Mouse (Mus musculus): ENCODE measurements around the gene Tnfsf8. TPM values are rescaled to one million over a fixed set of nuclear protein-coding genes. Genes with fewer than 3 reads are reported as not detected.

Gene Tnfsf8
- polyA plus RNA-seq, 1 experiment = 0.07 TPM

DNA sequence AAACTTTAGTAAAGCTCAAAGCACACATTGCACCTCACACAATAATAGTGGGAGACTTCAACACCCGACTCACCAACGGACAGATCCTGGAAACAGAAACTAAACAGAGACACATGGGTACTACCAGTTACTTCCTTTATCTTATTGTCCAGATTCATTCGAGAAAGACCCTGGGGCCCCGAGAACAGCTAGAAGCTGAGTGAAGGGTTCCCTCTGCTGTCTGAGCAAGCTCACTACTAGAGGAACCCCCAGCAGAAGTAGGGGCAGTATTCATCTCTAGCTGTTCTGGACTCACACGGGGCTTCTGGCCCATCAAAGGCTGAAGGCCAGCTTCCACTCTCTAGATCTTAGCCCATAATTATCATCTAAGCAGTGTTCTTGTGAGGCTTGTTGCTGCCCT lies 20.7 kb downstream of the Tnfsf8 start:
- TF ChIP-seq POLR2A (IDR thresholded peaks at IDR 0.05; ENCODE audit: borderline replicate concordance, extremely low read depth, insufficient read depth, insufficient read length, poor library complexity, severe bottlenecking) (no peak), CTCF (IDR thresholded peaks at IDR 0.05; ENCODE audit: borderline replicate concordance, extremely low read depth, insufficient read depth, insufficient read length) (peak; percentile 39; the same call in 1 of the 2 replicates)
- DNase-seq (ENCODE audit: low read depth) = peak; percentile 23

DNA sequence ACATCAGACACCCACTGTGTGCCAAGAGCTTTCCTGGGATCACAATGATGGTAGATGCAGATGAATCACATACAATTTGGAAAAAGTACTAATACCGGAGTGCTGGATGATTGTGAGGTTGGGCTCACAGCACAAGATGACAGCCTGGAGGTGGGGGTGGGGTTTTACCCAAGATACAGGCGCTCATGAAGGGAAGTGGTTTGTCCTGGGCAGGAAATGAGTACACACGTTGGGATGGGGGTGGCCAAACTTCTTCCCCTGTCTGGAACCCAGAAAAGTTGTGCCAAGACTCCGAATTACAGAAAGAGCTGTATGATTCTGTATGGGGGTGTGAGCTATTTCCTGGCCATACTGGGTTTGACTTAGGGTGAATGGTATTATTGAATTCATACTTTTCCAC lies 38.0 kb downstream of the Tnfsf8 start:
- no peak for DNase-seq (ENCODE audit: low read depth)
- TF ChIP-seq POLR2A (IDR thresholded peaks at IDR 0.05; ENCODE audit: borderline replicate concordance, extremely low read depth, insufficient read depth, insufficient read length, poor library complexity, severe bottlenecking) = no peak
- TF ChIP-seq CTCF (IDR thresholded peaks at IDR 0.05; ENCODE audit: borderline replicate concordance, extremely low read depth, insufficient read depth, insufficient read length) = no peak

DNA sequence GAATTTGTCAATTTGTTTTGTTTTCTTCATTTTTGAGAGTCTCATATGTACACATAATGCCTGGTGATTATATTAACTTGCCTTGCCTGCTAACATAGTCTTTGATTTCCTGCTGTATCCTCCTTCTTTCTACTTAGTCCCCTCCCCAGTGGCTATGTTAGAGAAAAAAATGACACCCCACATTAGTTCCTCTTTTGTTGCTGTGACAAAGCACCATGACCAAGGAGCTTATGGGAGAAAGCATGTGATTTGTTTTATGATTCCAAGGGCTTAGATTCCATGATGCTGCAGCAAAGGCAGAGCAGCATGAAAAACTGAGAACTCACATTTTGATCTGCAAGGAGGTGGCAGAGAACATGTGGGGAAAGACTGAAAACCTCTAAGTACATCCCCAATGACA lies 43.6 kb downstream of the Tnfsf8 start:
- TF ChIP-seq CTCF (IDR thresholded peaks at IDR 0.05; ENCODE audit: borderline replicate concordance, extremely low read depth, insufficient read depth, insufficient read length) = no peak
- TF ChIP-seq POLR2A (IDR thresholded peaks at IDR 0.05; ENCODE audit: borderline replicate concordance, extremely low read depth, insufficient read depth, insufficient read length, poor library complexity, severe bottlenecking) = no peak

DNA sequence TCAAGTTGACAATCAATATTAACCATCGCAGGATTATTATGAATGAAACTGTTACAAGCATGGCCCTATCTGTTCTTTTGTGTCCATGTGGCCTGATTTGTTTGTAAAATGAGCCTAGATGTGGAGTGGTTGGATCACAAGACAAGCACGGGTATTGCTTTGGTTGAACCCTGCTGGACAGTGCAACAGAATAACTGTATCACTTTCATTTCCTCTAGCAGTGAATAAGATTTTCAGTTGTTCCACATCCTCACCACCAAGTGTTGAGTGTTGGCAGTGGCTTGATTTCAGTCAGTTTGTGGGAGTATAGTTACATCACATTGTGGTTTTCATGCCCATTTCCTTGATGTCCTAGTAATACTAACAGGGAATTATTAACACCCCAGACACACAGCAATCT lies 45.5 kb downstream of the Tnfsf8 start:
- DNase-seq (ENCODE audit: low read depth) = no peak
- TF ChIP-seq POLR2A (IDR thresholded peaks at IDR 0.05; ENCODE audit: borderline replicate concordance, extremely low read depth, insufficient read depth, insufficient read length, poor library complexity, severe bottlenecking) (no peak), CTCF (IDR thresholded peaks at IDR 0.05; ENCODE audit: borderline replicate concordance, extremely low read depth, insufficient read depth, insufficient read length) (no peak)

More for the DNA sequence above, 43.6 kb downstream of the Tnfsf8 start:
- DNase-seq (ENCODE audit: low read depth) = no peak

DNA sequence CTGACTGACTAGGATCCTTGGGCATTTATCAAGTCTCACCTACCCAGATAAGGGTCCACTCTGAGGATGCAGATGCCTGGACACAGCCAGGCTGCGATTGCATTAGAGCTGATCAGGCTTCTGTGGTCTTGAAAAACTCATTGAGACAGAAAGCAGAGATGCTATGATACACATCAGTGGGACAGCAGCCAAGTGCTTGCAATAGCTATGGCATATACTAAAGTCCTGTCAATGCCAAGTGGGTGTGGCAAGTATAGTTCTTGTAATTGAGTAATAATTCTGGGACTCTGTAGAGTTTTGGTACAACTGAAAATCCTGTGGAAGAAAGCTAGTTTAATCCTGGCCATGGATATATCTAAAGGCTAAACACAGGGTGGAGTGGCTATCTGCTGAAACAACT lies 63.1 kb downstream of the Tnfsf8 start:
- DNase-seq (ENCODE audit: low read depth) = peak; percentile 6
- TF ChIP-seq CTCF (IDR thresholded peaks at IDR 0.05; ENCODE audit: borderline replicate concordance, extremely low read depth, insufficient read depth, insufficient read length) = no peak
- no peak for TF ChIP-seq POLR2A (IDR thresholded peaks at IDR 0.05; ENCODE audit: borderline replicate concordance, extremely low read depth, insufficient read depth, insufficient read length, poor library complexity, severe bottlenecking)

DNA sequence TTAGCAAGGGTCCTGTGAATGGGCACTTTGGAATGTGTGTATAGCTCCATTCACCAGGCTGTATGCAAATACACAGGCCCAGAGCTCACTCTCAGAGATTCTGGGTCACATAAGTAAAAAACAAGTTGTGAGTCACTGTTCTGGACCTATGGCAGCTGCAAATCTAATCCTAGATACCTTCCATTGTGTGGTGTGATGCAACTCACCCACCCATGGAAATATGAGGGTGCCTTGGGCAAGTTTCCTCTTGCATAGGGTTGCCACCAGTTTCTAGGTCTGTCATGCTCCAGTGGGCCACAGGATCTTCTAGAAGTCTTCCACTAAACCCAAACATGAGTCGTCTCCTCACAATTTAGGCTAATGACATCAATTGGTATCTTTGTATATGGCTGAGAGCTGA lies 64.6 kb downstream of the Tnfsf8 start:
- TF ChIP-seq POLR2A (IDR thresholded peaks at IDR 0.05; ENCODE audit: borderline replicate concordance, extremely low read depth, insufficient read depth, insufficient read length, poor library complexity, severe bottlenecking) = no peak
- no peak for TF ChIP-seq CTCF (IDR thresholded peaks at IDR 0.05; ENCODE audit: borderline replicate concordance, extremely low read depth, insufficient read depth, insufficient read length)
- DNase-seq (ENCODE audit: low read depth) = no peak

DNA sequence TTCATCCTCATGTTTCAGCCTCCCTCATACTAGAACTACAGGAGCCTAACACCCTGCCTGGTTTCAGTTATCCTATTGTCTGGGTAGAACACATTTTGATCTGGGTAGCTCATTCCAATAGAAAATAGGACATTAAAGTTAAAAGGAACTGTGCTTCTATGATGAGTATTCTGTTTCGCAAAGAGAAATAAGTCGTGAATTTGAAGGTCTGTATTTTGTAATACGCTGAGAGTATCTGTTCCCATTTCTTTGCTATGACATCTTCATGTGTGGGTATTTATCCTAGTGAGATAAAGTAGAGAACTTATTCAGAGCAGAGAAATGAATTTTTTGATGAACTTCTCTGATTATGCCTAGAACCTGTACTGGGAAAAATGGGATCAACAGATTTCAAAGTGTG lies 68.8 kb downstream of the Tnfsf8 start:
- TF ChIP-seq CTCF (IDR thresholded peaks at IDR 0.05; ENCODE audit: borderline replicate concordance, extremely low read depth, insufficient read depth, insufficient read length) (no peak), POLR2A (IDR thresholded peaks at IDR 0.05; ENCODE audit: borderline replicate concordance, extremely low read depth, insufficient read depth, insufficient read length, poor library complexity, severe bottlenecking) (no peak)
- DNase-seq (ENCODE audit: low read depth) = no peak

DNA sequence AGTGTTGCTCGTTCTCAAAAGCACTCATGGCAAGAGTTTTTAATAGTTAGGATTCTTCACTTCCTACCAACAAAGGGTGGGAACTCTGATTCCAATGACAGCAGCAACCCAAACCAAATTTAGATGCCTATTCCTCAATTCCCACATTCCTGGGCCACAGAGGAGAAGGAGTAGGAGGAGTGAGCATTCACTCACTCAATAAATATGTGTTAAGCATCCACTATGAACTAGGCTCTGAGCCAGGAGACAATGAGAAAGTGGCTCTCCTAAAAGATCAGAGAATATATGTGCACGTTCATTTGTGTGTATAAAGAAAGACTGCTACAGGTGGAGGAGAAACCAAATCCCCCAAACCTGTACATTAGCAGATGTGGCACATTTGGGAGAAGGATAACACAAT lies 75.7 kb downstream of the Tnfsf8 start:
- DNase-seq (ENCODE audit: low read depth) = no peak
- TF ChIP-seq POLR2A (IDR thresholded peaks at IDR 0.05; ENCODE audit: borderline replicate concordance, extremely low read depth, insufficient read depth, insufficient read length, poor library complexity, severe bottlenecking) = no peak

DNA sequence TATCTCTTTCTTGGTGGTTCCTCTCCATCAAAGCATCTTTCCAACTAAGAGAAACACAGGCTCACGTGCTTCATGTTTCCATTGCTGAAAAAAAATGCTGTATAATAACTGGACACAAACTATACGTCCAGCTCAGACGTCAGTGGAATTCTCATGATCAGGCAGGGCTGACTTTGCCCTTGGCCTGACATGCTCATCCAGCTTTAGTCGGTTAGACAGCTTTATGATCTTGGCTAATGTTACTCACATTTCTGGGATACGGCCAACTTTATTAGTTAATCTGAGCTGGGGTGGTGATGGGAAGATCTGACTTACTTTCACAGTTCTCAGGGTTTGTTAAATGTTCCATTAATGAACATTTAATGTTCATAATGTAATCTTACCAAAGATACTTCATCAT lies 77.3 kb downstream of the Tnfsf8 start:
- TF ChIP-seq POLR2A (IDR thresholded peaks at IDR 0.05; ENCODE audit: borderline replicate concordance, extremely low read depth, insufficient read depth, insufficient read length, poor library complexity, severe bottlenecking) (no peak), CTCF (IDR thresholded peaks at IDR 0.05; ENCODE audit: borderline replicate concordance, extremely low read depth, insufficient read depth, insufficient read length) (no peak)
- DNase-seq (ENCODE audit: low read depth) = no peak

DNA sequence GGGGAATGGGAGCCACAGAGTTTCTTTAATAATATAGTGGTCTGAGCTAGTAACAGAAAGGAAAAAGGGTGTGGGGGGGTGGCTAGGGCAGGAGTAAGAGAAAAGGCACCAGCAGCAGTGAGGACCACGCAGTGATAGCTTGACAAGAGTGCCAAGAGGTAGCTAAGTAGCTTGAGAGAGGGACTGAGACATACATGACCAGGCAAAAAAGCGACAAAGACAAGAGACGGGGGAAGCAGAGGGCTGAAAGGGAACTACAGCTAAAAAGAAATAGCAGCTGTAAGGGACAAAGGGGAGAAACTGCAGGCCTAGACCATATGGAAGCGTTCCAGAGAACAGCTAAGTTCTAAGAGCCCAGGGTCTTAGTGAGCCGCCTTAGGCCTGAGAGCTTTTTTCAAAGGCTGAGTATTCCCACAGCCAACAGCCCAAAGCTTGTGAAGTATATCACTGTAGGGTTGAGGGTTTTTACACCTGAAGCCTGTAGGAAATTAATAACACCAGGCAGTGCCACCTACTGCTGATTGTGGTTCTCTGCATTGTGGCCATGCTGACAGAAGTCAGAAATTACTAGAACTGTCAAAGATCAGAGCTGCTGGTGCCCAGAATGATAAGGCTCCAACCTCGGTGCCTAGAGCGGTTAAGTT lies 78.1 kb downstream of the Tnfsf8 start:
- DNase-seq (ENCODE audit: low read depth) = peak; percentile 52
- TF ChIP-seq CTCF (IDR thresholded peaks at IDR 0.05; ENCODE audit: borderline replicate concordance, extremely low read depth, insufficient read depth, insufficient read length) = peak; percentile 11; the same call in 1 of the 2 replicates
- no peak for TF ChIP-seq POLR2A (IDR thresholded peaks at IDR 0.05; ENCODE audit: borderline replicate concordance, extremely low read depth, insufficient read depth, insufficient read length, poor library complexity, severe bottlenecking)

Other genes with a start within 250 kb of the Tnfsf8 start
- gene Tex48, start 238.9 kb downstream of the Tnfsf8 start, polyA plus RNA-seq (2012; rRNA removed) = not detected in 2 replicates
- not detected in 2 replicates for gene Gm11214, start 198.0 kb downstream of the Tnfsf8 start, polyA plus RNA-seq (2012; rRNA removed)
- 0.03 TPM in 1 of 2 replicates, not detected in the other for gene Tnfsf15, start 116.2 kb downstream of the Tnfsf8 start, polyA plus RNA-seq (2012; rRNA removed)
- gene Tnc, start 185.7 kb upstream of the Tnfsf8 start, polyA plus RNA-seq (2012; rRNA removed) = 36.9 and 77.4 TPM in 2 replicates